Mouse (Mus musculus): ENCODE data around the gene Pah. TPM values are rescaled to one million over a fixed set of nuclear protein-coding genes. Genes with fewer than 3 reads are reported as not detected.

The Pah gene
- total RNA-seq, 1 experiment from 2014 or later = 78.8 TPM

Other genes starting within 250 kb of the Pah start
- gene Ascl1, start 28.1 kb upstream of the Pah start, total RNA-seq (2021) = 2.3 TPM in 2 replicates